Mouse (Mus musculus): ENCODE results near the gene Hmgb1.

Gene Hmgb1

GRCm38 (mm10) chr5:149184104-149184843 lies at the start of gene Hmgb1, which contains the start of gene Uspl1:
TSS of gene Hmgb1 (minus strand) at chr5:149184489.
TSS of gene Uspl1 (plus strand) at chr5:149184350.
- peak; percentile 99 for DNase-seq (ENCODE audit: low spot score)

DNA sequence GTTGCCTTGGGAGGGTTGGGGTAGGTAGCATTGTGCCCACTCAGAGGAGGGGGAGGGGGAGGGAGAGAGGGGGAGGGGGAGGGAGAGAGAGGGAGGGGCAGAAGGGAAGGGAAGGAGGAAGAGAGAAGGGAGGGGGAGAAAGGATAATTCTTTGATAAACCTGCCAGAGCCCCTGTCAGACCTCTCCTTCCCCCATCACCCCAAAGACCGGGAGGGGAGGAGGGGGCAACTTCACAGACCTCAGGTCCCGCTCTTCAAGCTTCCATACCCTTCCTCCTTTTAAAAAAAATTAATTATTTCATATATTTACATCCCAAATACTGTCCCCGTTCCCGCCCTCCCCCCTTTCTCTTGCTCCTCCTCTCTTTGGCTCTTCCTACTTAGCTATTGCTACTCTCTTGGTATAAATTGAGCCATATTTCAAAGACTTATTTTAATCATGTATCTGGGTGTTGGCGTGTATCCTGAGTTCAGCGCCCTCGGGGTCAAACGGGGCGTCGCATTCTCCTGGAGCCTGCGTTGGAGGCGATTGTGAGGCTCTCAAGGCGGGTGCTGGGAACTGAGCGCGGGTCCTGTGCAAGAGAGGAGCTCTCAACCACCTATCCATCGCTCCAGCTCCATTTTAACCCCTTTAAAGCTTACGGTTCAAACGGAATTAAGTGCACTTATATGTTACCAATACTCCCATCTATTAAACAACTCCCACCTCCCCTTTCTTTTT lies 45.5 kb upstream of the Hmgb1 start:
- DNase-seq (ENCODE audit: low spot score) = no peak

GRCm38 (mm10) chr5:149228700-149229618 lies 44.7 kb upstream of the Hmgb1 start:
- peak; percentile 98 for DNase-seq (ENCODE audit: low spot score)

- DNase-seq (ENCODE audit: low spot score) = no peak
These were observed 40.4 kb upstream of the Hmgb1 start for GRCm38 (mm10) chr5:149224666-149225065.

GRCm38 (mm10) chr5:149221355-149221754 lies 37.1 kb upstream of the Hmgb1 start:
- DNase-seq (ENCODE audit: low spot score) = no peak

- no peak for DNase-seq (ENCODE audit: low spot score)
These were observed 35.2 kb upstream of the Hmgb1 start for GRCm38 (mm10) chr5:149219493-149219892.

GRCm38 (mm10) chr5:149217524-149218357 lies 33.5 kb upstream of the Hmgb1 start:
- DNase-seq (ENCODE audit: low spot score) = no peak

DNA sequence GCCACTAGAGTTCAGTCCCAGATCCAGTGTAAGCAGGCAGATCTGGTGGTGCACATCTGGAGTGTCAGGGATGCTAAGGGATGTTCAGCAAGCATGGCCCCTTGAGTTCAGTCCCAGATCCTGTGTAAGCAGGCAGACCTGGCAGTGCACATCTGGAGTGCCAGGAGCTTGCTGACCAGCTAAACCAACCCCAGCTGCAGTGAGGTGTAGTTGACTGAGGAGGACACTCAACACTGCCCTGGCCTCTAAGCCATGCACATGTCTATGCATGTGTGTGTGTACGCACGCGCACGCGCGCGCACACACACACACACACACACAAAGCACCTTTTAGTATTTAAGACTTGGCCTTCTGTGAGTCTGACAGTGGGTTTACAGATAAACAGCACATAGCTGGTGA lies 31.3 kb upstream of the Hmgb1 start:
- DNase-seq (ENCODE audit: low spot score) = no peak

- no peak for DNase-seq (ENCODE audit: low spot score)
These were observed 28.5 kb upstream of the Hmgb1 start for GRCm38 (mm10) chr5:149212806-149213205.

- no peak for DNase-seq (ENCODE audit: low spot score)
These were observed 26.8 kb upstream of the Hmgb1 start for GRCm38 (mm10) chr5:149211041-149211440.

DNA sequence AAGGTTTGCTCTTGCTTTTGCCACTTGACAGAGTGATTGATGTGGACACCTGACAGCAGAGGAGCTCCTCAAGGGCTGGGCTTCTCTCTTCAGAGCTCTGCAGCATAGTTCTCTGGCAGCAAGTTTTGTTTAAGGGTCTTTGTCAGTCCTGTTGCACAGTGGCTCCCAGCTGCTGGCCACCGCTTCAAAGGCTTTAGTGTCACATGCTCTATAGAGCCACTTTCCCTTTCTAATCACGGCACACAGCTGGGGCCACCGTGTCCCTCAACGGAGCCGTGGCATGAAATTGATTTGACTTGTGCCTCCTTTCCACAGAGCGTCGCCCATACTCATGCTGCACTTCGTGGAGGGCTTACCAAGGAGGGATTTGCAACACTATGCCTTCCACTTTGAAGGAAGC lies 25.0 kb upstream of the Hmgb1 start:
- no peak for DNase-seq (ENCODE audit: low spot score)

GRCm38 (mm10) chr5:149208776-149209175 lies 24.5 kb upstream of the Hmgb1 start:
- no peak for DNase-seq (ENCODE audit: low spot score)

GRCm38 (mm10) chr5:149207661-149208060 lies 23.4 kb upstream of the Hmgb1 start:
- DNase-seq (ENCODE audit: low spot score) = no peak

DNA sequence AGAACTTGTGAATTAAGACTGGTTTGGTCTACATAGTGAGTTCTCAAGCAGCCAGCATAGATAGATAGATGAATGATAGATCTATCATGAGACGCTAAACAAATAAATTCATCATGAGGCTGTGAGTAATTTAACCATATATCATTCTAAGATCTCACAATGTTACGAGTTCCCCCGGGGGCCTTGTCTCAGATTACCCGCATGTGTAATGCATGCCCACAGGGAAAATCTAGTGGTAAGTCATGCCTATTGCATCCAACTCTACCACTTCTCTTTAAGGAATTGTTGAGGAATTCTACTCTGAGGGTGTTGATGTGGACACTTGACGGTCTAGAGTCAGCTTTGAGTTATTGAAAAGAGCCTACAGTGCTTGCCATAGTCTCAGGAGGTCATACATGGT lies 22.0 kb upstream of the Hmgb1 start:
- no peak for DNase-seq (ENCODE audit: low spot score)

DNA sequence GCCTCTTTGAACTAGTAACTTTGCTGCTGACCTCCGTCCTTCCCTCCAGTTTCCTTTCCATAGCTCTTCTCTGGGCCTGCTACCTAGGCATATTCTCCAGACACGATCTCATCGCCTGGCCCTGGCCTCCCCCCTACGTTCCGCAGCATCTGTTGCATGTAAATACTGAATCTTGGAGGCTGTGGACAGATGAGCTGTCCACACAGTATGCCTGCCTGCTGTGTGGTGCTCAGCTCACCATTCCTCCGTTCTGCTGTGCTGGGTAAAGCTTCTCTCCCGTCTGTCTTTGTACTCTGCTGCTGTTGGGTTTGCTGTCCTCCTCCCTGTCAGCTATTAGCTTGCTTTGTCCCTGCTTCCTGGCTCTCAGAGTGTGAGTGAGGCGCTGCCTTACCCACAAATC lies 21.0 kb upstream of the Hmgb1 start:
- no peak for DNase-seq (ENCODE audit: low spot score)

GRCm38 (mm10) chr5:149204822-149205221 lies 20.5 kb upstream of the Hmgb1 start:
- no peak for DNase-seq (ENCODE audit: low spot score)

- no peak for DNase-seq (ENCODE audit: low spot score)
These were observed 19.6 kb upstream of the Hmgb1 start for GRCm38 (mm10) chr5:149203796-149204375.

GRCm38 (mm10) chr5:149202941-149203340 lies 18.7 kb upstream of the Hmgb1 start:
- DNase-seq (ENCODE audit: low spot score) = peak; percentile 56

- DNase-seq (ENCODE audit: low spot score) = no peak
These were observed 14.5 kb upstream of the Hmgb1 start for GRCm38 (mm10) chr5:149198782-149199181.

GRCm38 (mm10) chr5:149196611-149197010 lies 12.3 kb upstream of the Hmgb1 start:
- peak; percentile 52 for DNase-seq (ENCODE audit: low spot score)

DNA sequence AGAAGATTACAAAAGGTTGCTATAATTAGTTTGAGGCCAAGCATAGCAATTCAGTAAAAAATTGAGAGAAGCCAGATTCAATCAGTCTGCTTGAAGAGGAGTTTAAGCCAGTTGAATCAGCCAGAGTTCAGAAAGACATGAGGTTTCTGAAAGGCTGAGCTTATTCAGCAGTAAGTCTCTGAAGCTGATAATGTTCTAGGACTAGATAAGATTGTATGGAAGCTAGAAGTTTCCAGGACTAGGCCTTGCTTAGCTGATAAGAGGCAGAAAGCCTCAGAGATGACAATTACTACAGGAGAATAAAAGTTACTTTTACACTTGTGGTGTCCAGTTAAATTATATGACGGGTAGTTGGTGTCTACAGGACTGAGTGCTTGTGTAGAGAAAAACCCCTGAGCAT lies 5.9 kb upstream of the Hmgb1 start:
- no peak for DNase-seq (ENCODE audit: low spot score)

Measured in adipocyte (in vitro differentiated cells).